Mouse (Mus musculus): ENCODE data around the gene Prom2. TPM values are rescaled to one million over a fixed set of nuclear protein-coding genes. Genes with fewer than 3 reads are reported as not detected.

Gene Prom2
- not detected in 2 replicates for total RNA-seq (2015)
- total RNA-seq (2017): 0.12 TPM in 1 of 2 replicates, not detected in the other

DNA sequence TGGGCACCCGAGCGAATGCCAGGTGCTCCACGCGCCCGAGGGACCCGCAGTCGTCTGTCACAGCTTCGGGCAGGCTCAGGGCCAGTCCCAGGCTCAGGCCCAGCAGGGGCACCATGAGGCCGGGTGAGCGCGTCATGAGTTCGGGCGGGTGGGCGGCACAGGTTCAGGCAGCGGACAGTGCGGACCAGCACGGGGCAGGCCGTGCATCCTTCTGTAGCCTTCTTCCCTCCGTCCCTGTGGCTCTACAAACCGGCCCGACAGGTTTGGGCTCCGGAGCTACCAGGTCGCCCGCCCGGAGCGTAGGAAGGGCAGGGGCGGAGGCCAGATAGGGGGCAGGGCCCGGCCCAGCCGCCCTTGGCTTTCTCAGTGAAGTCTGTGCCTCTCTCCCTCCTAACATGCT, at the start of gene Prom2:
Prom2 (minus strand) TSS at position 283 of the 400 bp plus-strand sequence.
- no peak for ATAC-seq (ENCODE audit: poor library complexity, severe bottlenecking)

DNA sequence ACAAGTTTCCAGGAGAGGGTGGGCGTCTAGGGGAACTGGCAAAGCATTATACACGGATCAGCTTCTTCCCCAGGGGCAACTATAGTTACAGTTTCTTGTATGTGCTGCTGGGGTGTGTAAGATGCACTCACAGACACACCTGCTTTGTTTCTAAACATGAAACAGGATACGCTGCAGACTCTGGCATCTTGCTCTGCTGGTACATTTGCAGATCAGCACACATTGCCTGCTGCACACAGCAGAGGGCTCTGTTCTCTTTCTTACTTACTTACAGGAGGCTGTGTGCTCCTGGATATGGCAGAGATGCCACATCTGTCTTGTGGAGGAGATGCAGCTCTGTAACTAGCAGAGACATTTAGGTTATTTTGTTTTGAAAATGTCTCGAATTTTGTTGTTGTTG, 49.6 kb upstream of the Prom2 start:
- no peak for ATAC-seq (ENCODE audit: poor library complexity, severe bottlenecking)

GRCm38 (mm10) chr2:127590204-127590603, 48.9 kb upstream of the Prom2 start:
- no peak for ATAC-seq (ENCODE audit: poor library complexity, severe bottlenecking)

DNA sequence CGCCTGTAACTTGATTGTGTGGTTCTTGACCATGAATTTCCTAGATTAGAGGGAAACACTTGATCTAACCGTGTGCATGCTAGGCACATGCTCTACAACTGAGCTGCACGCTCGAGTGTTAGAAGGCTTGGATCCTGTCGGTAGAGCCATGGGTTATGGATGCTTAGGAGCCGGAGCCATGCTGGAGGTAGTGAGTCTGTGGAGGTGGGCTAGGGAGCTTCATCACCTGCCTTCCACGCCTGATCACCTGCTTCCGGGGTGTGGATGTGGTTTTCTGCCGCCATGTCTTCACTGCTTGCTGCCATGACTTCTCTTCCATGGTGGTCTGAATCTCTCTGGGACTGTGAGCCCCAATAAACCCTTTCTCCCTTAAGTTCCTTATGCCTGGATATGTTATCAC, 47.6 kb upstream of the Prom2 start:
- no peak for ATAC-seq (ENCODE audit: poor library complexity, severe bottlenecking)

DNA sequence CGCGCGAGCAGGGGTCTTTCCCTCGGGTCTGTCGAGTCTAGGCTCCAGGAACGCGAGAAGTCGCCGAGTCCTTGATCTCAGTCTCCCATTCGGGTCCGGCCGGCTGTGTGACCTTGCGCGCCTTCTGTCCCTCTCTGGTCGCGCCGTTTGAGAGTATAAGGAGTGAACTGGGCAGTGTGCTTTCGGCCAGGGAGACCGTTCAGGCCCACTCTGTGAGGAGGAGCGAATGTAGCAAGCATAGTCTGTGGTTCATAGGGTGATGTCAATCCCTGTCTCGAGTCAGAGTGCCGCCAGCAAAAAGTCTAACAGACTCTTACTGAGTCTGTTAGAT, 46.2 kb upstream of the Prom2 start:
- no peak for ATAC-seq (ENCODE audit: poor library complexity, severe bottlenecking)

GRCm38 (mm10) chr2:127586694-127587513, 45.6 kb upstream of the Prom2 start, which contains the start of the genes Zfp661 and Mrps5:
TSS of gene Zfp661 (minus strand) at chr2:127587094.
TSS of gene Mrps5 (plus strand) at chr2:127587222.
- peak; percentile 71 for ATAC-seq (ENCODE audit: poor library complexity, severe bottlenecking)

GRCm38 (mm10) chr2:127584436-127584858, 43.2 kb upstream of the Prom2 start:
- ATAC-seq (ENCODE audit: poor library complexity, severe bottlenecking): peak; percentile 79

- ATAC-seq (ENCODE audit: poor library complexity, severe bottlenecking): no peak
These were observed 32.1 kb upstream of the Prom2 start for GRCm38 (mm10) chr2:127573322-127573721.

DNA sequence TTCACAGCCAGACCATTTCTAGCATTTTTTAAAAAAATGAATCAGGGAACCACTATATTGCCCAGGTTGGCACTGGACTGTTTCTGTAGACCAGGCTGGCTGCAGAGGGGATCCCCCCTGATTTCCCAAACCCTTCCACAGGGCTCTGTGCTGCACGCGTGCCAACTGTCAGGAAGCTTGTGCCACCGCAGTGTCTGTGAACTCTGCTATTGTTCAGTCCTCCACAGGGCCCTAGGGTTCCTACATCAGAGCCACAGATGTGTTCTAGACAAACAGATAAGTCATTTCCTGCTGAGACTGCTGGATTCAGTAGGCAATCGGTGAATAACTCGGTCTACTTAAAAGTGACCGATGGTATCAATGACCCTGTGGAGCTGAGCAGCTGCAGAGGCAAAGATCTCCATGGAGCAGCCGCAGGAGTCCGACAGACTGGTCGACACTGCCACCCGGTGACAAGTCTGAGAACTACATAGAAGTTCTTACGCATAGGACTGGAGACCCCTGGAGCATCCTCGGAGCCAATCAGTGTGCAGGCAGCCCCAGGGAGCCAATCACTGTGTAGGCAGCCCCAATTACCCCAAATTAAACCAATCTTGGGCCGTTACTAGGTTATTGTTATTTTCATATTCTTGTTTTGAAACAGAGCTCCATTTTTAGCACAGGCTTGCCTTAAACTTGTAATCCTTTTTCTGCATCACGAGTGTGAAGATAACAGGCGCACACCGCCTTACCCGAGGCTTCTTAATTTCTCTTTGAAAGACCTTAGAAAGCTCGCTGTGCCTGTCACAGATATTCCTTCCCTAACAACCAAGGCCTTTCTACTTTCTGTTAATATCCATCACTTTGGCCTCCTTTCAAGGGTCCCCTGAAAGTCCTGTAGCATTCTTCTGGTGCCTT, 18.1 kb upstream of the Prom2 start:
- ATAC-seq (ENCODE audit: poor library complexity, severe bottlenecking): peak; percentile 94

GRCm38 (mm10) chr2:127551078-127551477, 9.8 kb upstream of the Prom2 start:
- no peak for ATAC-seq (ENCODE audit: poor library complexity, severe bottlenecking)

DNA sequence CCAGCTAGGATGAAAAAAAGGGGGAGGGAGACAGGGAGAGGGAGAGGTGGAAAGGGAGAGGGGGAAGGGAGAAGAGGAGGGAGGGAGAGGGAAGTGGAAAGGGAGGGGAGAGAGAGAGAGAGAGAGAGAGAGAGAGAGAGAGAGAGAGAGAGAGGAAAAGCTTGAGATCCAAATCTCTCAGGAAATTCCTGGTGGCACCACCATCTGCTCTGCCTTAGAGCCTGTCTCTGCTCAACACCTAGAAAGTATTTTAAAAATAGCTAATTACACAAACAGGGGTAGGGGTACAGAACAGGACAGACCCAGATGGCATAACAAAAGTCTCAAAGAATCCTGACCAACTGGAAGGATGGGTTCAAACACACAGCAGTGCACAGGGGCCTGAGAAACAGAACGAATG, 9.2 kb upstream of the Prom2 start:
- ATAC-seq (ENCODE audit: poor library complexity, severe bottlenecking): no peak

DNA sequence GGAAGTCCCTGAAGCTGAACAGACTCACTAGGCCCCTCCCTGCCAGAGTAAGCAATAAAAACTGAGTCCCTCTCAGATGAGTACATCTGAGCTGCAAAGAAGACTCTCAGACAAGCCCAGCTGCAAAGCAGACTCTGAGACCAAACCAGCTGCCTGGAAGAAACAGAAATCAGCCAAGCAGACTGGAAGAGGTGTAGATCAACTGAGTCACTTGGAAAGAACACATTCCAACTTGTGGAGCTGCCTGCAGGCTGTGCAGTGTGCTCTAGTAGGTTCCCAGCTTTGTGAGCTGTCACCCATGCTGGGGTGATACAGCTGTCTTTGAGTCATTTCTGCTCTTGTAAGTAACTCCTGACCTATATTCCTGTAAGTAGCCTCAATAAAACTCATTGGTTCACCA, 8.4 kb upstream of the Prom2 start:
- no peak for ATAC-seq (ENCODE audit: poor library complexity, severe bottlenecking)

- ATAC-seq (ENCODE audit: poor library complexity, severe bottlenecking): no peak
These were observed 7.2 kb upstream of the Prom2 start for GRCm38 (mm10) chr2:127548342-127549074.

DNA sequence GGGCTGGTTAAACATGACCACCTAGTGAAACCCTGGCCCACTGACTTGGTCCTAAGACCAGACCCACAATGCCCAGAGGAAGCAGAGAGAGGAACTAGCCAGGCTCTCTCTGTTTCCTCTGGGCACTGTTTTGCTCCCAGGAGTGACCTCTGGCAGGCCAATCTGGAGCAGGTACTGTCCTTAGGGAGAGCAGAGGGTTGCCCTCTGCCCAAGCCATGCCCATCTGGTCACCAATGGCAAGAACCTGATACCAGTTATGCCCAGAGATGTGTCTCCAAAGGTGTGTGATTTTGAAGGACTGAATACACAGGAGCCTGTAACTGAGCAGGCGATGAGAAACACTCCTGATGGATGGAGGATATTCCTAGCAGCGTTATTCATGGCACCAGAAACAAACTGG, 430 bp upstream of the Prom2 start:
- no peak for ATAC-seq (ENCODE audit: poor library complexity, severe bottlenecking)

DNA sequence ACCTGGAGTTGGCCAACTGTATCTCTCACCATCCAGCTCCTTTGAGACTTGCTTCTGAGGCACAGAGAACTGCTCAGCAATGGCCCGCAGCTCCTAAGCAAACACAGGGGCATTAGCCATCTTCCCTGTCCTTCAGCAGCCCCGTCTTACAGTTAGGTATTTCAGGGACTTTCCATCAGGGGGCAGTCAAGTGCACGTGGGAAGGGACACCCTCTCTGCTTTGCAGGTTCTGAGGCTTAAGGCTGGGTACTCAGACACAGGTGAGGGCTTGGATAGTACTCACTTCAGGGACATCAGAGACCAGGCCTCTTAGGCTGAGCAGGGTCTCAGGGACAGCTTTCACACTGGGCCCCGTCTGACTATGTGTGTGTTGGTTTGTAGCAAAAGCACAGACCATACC, 1.8 kb downstream of the Prom2 start:
- no peak for ATAC-seq (ENCODE audit: poor library complexity, severe bottlenecking)

DNA sequence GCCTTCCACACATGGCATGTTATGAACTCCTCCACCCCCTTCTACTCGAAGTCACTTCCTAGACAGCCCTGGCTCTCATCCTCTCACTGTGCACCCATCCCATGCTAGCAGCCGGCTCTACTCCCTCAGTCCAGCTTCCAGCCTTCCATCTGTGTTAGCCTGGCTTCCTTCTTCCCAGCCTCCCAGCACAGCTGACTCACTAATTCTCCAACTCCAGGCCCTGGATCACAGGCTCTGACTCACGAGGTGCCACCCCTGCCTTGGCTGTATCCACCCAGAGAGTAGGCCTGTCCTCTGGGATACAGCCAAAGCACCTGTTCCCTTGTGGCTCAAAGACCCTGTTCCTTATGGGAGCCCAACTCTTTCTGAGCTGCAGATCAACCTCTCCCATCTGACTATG, 3.7 kb downstream of the Prom2 start:
- ATAC-seq (ENCODE audit: poor library complexity, severe bottlenecking): no peak

DNA sequence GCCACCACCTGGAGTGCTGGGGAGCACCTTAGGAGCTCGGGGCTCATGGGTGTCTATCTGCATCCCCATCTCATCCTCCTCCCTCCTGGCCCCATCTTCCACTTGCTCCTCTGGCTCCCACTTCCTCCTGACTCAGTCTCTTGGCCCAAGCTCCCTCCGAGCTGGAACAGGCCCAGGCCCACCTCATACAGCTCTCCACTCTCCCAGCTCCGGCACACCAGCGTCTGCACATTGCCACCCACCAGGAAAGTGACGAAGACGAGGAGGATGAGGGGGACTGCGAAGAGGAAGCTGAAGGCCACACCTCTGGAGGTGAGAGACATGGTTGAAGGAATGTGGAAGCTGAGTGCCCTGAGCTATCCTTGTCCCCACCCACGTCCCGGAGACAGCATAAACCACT, 5.9 kb downstream of the Prom2 start:
- no peak for ATAC-seq (ENCODE audit: poor library complexity, severe bottlenecking)

DNA sequence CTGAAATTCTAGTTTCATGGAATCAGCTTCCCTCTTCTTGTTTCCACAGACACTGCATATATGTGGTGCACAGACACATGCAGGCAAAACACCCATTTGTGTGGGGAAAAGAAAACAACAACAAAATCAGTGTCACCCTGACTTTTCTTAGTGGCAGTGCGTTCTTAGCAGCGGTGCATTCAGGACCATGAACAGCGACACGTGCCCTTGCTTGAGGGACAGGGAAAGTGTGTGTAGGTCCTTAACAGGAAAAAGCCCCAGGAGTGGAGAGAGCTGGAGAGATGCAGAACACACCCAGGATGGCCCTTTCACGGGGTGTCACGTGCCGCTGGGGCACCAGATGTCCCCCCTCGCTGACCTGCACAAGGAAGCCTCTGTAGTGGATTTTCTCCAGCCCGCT, 8.9 kb downstream of the Prom2 start:
- no peak for ATAC-seq (ENCODE audit: poor library complexity, severe bottlenecking)

DNA sequence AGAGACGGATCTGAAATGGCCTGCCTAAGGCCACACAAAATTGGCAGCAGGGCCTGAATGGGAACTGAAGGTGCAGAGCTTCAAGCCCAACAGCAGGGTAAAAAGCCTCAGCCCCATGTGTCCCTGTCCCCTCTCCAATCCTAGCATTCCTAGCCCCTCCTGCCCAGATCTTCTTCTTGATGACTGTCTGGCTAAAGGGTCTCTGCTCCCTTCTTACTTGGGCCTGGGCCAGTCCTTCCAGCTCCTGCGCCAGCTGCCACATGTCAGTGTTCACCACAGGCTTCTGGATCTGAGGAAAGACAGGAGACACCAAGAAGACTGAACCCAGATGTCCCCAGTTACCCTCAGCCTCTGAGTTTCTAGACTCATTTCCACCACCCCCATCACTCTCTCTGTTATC, 9.7 kb downstream of the Prom2 start:
- no peak for ATAC-seq (ENCODE audit: poor library complexity, severe bottlenecking)

GRCm38 (mm10) chr2:127530418-127530817, 10.8 kb downstream of the Prom2 start:
- no peak for ATAC-seq (ENCODE audit: poor library complexity, severe bottlenecking)

Data from megakaryocyte, adult 5-6 weeks (primary cell).